Mouse (Mus musculus): Measurements from ENCODE around the gene Abtb2. TPM values are rescaled to one million over a fixed set of nuclear protein-coding genes. Genes with fewer than 3 reads are reported as not detected.

Abtb2 gene
- polyA plus RNA-seq, 1 experiment from 2014 or later, result 16.5 TPM

DNA sequence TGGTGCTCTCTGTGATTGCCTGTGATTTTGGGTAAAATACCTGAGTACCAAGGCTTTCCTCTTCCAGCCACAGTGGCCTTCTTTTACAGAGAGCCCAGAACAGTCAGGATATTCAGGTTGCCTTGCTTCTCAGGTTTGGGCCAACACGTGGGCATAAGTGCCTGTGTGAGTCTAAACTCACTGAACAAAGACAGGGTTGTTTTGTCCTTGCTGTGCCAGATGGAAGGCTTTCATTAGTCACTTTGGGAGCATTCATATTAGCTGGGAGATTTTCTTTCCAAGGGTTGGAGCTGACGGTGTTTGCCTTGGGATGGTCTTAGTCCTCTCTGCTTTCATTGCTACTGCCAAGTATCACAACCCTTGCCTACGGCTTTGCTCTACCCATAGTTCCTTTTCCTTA is 20.3 kb downstream of the Abtb2 start:
- H3K4me1 ChIP-seq, result peaks cover 24% of the 10 kb centered on the region
- H3K4me3 ChIP-seq (replicated peaks), result no peak overlapping the region
- H3K4me2 ChIP-seq (replicated peaks), result no peak overlapping the region
- no peaks in the 10 kb centered on the region for H3K9me3 ChIP-seq (replicated peaks)
- H3K9ac ChIP-seq, result no peak overlapping the region
- no peaks in the 10 kb centered on the region for H3K27me3 ChIP-seq
- 64% methylated on average over 3 of the region's 3 CpGs for WGBS
- no peak overlapping the region for H3K27ac ChIP-seq (replicated peaks)
- no peaks in the 10 kb centered on the region for H3K36me3 ChIP-seq
- no peak for ATAC-seq (ENCODE audit: insufficient number of reproducible peaks, low FRiP score, low TSS enrichment, low read depth)

GRCm38 (mm10) chr2:103588776-103589175 is 22.7 kb downstream of the Abtb2 start:
- H3K4me2 ChIP-seq (replicated peaks), result peak overlapping the region; percentile 2; the same call in 1 of the 2 replicates
- H3K4me1 ChIP-seq, result peaks cover 27% of the 10 kb centered on the region
- no peak overlapping the region for H3K9ac ChIP-seq
- no peaks in the 10 kb centered on the region for H3K27me3 ChIP-seq
- no peaks in the 10 kb centered on the region for H3K9me3 ChIP-seq (replicated peaks)
- 0 out of 2 replicates have a peak overlapping the region, but pooled peaks have one; percentile 29 for H3K27ac ChIP-seq (replicated peaks)
- H3K4me3 ChIP-seq (replicated peaks), result no peak overlapping the region
- ATAC-seq (ENCODE audit: insufficient number of reproducible peaks, low FRiP score, low TSS enrichment, low read depth), result peak; percentile 59; the same call in 1 of the 2 replicates
- WGBS, result 52% methylated on average over 5 of the region's 5 CpGs
- no peaks in the 10 kb centered on the region for H3K36me3 ChIP-seq

DNA sequence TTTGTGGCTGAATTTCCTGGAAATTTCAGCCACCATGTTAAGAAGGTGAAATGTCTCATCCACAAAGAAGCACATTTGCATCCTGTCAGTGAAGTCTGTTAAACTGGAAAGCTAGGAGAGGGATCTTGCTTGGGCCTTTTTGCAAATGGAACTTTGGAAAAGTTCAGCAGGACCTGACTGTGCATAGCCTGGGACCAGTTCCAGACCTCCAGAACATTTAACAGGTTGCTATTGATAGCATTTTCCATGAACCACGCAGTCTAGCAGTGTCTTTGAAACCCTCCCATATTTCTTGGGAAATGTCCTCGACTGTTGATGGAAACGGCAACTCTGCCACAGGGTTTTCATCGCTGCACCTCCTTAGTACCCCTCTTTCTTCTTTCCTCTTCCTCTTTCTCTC is 23.3 kb downstream of the Abtb2 start:
- Histone ChIP-seq H3K36me3 (no peaks in the 10 kb centered on the region), H3K9ac (no peak overlapping the region), H3K4me2 (replicated peaks) (no peak overlapping the region), H3K4me3 (replicated peaks) (no peak overlapping the region), H3K9me3 (replicated peaks) (no peaks in the 10 kb centered on the region), H3K27ac (replicated peaks) (peak overlapping the region; percentile 49; the same call in 1 of the 2 replicates), H3K27me3 (no peaks in the 10 kb centered on the region), H3K4me1 (peaks cover 28% of the 10 kb centered on the region)
- 63% methylated on average over 4 of the region's 4 CpGs for WGBS
- no peak for ATAC-seq (ENCODE audit: insufficient number of reproducible peaks, low FRiP score, low TSS enrichment, low read depth)

GRCm38 (mm10) chr2:103590645-103591044 is 24.5 kb downstream of the Abtb2 start:
- no peak overlapping the region for H3K4me3 ChIP-seq (replicated peaks)
- 88% methylated on average over 7 of the region's 7 CpGs for WGBS
- H3K27me3 ChIP-seq, result no peaks in the 10 kb centered on the region
- no peak overlapping the region for H3K9ac ChIP-seq
- H3K27ac ChIP-seq (replicated peaks), result no peak overlapping the region
- H3K36me3 ChIP-seq, result no peaks in the 10 kb centered on the region
- no peak for ATAC-seq (ENCODE audit: insufficient number of reproducible peaks, low FRiP score, low TSS enrichment, low read depth)
- no peaks in the 10 kb centered on the region for H3K9me3 ChIP-seq (replicated peaks)
- H3K4me1 ChIP-seq, result peaks cover 41% of the 10 kb centered on the region
- H3K4me2 ChIP-seq (replicated peaks), result no peak overlapping the region

DNA sequence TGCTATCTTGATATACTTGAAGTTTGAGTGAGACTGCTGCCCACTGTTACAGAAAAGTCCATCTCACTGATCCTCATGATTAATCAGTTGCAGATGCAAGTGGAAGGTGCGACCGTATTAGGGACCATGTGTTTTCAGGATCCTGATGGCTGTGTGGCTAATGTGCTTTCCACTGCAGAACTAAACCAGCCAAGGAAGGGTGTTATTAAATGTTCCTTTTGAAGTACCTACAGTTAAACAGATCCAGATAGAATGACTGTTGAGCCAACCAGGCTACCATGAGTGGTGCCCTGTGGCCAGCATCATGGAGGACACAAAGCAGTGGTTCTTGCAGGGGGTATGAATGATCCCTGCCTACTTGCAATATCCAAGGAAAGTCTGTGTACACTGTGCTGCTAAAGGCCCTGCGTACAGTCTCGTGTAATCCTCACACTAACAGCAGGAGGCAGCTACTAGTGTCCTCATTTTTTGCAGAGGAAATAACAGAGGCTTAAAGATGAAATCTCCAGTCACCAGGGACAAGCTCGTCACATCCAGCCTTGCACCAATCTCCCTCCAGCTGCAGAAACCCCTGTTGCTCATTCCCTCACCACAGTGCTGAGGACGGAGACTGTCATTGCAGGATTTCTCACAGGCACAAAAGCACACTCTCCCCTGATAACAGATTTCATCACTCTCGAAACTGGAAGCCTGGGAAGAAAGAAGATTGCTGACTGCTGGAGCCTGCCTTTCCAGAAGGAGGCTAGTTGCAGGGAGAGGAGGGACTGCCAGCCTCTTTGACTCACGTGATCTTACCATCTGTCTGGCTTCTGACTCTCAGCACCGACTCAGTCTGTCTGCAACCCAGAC is 25.9 kb downstream of the Abtb2 start:
- no peaks in the 10 kb centered on the region for H3K27me3 ChIP-seq
- H3K27ac ChIP-seq (replicated peaks), result no peak overlapping the region
- no peak overlapping the region for H3K4me2 ChIP-seq (replicated peaks)
- H3K9me3 ChIP-seq (replicated peaks), result no peaks in the 10 kb centered on the region
- H3K9ac ChIP-seq, result no peak overlapping the region
- peaks cover 51% of the 10 kb centered on the region for H3K4me1 ChIP-seq
- ATAC-seq (ENCODE audit: insufficient number of reproducible peaks, low FRiP score, low TSS enrichment, low read depth), result no peak
- H3K4me3 ChIP-seq (replicated peaks), result no peak overlapping the region
- 33% methylated on average over 9 of the region's 9 CpGs for WGBS
- no peaks in the 10 kb centered on the region for H3K36me3 ChIP-seq

GRCm38 (mm10) chr2:103592591-103592929 is 26.4 kb downstream of the Abtb2 start:
- Histone ChIP-seq H3K4me1 (peaks cover 55% of the 10 kb centered on the region), H3K9ac (no peak overlapping the region), H3K9me3 (replicated peaks) (no peaks in the 10 kb centered on the region), H3K36me3 (no peaks in the 10 kb centered on the region), H3K27me3 (no peaks in the 10 kb centered on the region), H3K4me3 (replicated peaks) (no peak overlapping the region), H3K27ac (replicated peaks) (no peak overlapping the region), H3K4me2 (replicated peaks) (no peak overlapping the region)
- WGBS, result 73% methylated on average over 3 of the region's 3 CpGs
- ATAC-seq (ENCODE audit: insufficient number of reproducible peaks, low FRiP score, low TSS enrichment, low read depth), result no peak

DNA sequence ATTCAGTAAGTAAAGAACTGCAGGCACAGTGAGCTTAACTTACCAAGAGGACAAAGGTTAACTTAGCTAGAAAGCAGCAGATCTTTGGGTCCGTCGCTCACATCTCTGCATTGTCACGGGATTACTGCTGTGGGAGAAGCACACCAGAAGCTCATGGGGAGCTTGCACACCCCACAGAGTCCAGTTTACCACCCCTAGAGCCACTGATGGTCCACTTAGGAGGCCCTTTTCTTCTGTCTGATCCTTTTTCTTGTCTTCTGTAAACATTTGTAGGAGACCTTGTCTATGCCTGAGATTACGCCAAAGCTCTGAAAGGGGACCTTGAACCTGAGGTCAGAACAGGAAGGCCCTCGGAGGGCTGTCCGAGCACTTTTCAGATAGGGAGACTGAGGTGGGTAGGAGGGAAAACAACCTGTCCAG is 28.5 kb downstream of the Abtb2 start:
- Histone ChIP-seq H3K4me1 (peaks cover 53% of the 10 kb centered on the region), H3K27me3 (no peaks in the 10 kb centered on the region), H3K9me3 (replicated peaks) (no peaks in the 10 kb centered on the region), H3K4me2 (replicated peaks) (no peak overlapping the region), H3K27ac (replicated peaks) (no peak overlapping the region), H3K36me3 (no peaks in the 10 kb centered on the region), H3K4me3 (replicated peaks) (no peak overlapping the region), H3K9ac (no peak overlapping the region)
- no peak for ATAC-seq (ENCODE audit: insufficient number of reproducible peaks, low FRiP score, low TSS enrichment, low read depth)
- 76% methylated on average over 6 of the region's 6 CpGs for WGBS

DNA sequence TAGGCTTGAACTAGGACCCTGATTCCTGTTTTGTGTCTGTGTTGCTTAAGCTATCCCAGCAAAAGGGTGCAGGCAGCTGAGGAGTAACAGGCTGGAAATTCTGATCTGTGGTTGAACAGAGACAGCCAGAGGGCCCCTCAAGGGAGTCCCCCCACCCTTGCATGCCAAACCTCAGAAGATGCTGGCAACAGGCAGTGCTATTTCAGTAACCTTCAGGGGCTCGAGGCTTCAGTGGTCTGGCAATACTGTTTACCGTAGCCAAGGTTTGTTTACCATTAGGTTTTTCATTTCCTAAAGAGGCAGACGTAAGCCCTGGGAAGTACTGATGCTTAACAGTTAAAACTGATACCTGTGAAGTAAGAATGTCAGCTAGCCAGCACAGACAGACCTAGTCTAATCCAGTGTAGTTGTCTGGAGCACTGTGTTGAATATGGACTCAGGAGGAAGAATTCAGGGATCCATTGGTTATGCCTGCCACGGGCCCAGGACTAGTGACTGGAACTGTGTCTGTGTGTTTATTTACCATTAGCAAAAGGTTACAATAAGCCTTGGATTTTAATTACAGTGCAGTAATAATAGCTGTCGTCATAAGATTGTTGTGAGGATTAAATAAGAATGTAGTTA is 29.0 kb downstream of the Abtb2 start:
- Histone ChIP-seq H3K9ac (no peak overlapping the region), H3K4me2 (replicated peaks) (no peak overlapping the region), H3K27ac (replicated peaks) (0 out of 2 replicates have a peak overlapping the region, but pooled peaks have one; percentile 12), H3K4me3 (replicated peaks) (no peak overlapping the region), H3K9me3 (replicated peaks) (no peaks in the 10 kb centered on the region), H3K4me1 (peaks cover 54% of the 10 kb centered on the region), H3K27me3 (no peaks in the 10 kb centered on the region), H3K36me3 (no peaks in the 10 kb centered on the region)
- no peak for ATAC-seq (ENCODE audit: insufficient number of reproducible peaks, low FRiP score, low TSS enrichment, low read depth)
- 43% methylated on average over 5 of the region's 5 CpGs for WGBS

- H3K9me3 ChIP-seq (replicated peaks), result no peaks in the 10 kb centered on the region
- no peaks in the 10 kb centered on the region for H3K27me3 ChIP-seq
- no peak overlapping the region for H3K4me2 ChIP-seq (replicated peaks)
- peaks cover 65% of the 10 kb centered on the region for H3K4me1 ChIP-seq
- WGBS, result 44% methylated on average over 1 of the region's 1 CpGs
- no peaks in the 10 kb centered on the region for H3K36me3 ChIP-seq
- H3K4me3 ChIP-seq (replicated peaks), result no peak overlapping the region
- no peak overlapping the region for H3K9ac ChIP-seq
- ATAC-seq (ENCODE audit: insufficient number of reproducible peaks, low FRiP score, low TSS enrichment, low read depth), result no peak
- no peak overlapping the region for H3K27ac ChIP-seq (replicated peaks)
Observed at GRCm38 (mm10) chr2:103599296-103599695, 33.2 kb downstream of the Abtb2 start.

GRCm38 (mm10) chr2:103600165-103600891 is 34.2 kb downstream of the Abtb2 start:
- Histone ChIP-seq H3K36me3 (no peaks in the 10 kb centered on the region), H3K4me3 (replicated peaks) (no peak overlapping the region), H3K27me3 (no peaks in the 10 kb centered on the region), H3K9me3 (replicated peaks) (no peaks in the 10 kb centered on the region), H3K9ac (no peak overlapping the region), H3K4me1 (peaks cover 55% of the 10 kb centered on the region), H3K4me2 (replicated peaks) (peak overlapping the region; percentile 34), H3K27ac (replicated peaks) (peak overlapping the region; percentile 78)
- WGBS, result 12% methylated on average over 8 of the region's 8 CpGs
- ATAC-seq (ENCODE audit: insufficient number of reproducible peaks, low FRiP score, low TSS enrichment, low read depth), result peak; percentile 81

DNA sequence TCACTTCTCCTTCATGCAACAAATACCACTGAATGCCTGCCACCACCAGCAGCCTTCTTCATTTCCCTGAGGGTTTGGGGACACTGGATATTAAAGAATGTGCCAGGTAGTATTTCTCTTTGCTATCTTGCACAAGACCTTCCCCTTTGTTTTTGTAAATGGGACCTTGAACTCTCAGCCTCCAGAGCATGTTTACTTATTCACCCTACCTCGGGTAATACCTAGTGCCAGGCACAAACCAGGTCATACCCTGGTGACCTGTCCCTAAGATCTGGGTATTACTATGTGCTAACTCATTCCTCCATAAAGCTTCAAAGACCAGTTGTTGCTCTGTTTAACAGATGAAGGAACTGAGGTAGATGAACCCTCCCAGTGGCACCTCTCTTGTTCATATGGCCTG is 35.0 kb downstream of the Abtb2 start:
- 53% methylated on average over 1 of the region's 1 CpGs for WGBS
- Histone ChIP-seq H3K27ac (replicated peaks) (peak overlapping the region; percentile 78; the same call in 1 of the 2 replicates), H3K9ac (no peak overlapping the region), H3K4me3 (replicated peaks) (no peak overlapping the region), H3K9me3 (replicated peaks) (no peaks in the 10 kb centered on the region), H3K4me1 (peaks cover 47% of the 10 kb centered on the region), H3K27me3 (no peaks in the 10 kb centered on the region), H3K36me3 (no peaks in the 10 kb centered on the region), H3K4me2 (replicated peaks) (no peak overlapping the region)
- no peak for ATAC-seq (ENCODE audit: insufficient number of reproducible peaks, low FRiP score, low TSS enrichment, low read depth)
